In genomic region chr1:91227381-91228054, GRCm38 (mm10) we compare ENCODE assay signal across 13 mouse cellular contexts. TPM values are rescaled to one million over a fixed set of nuclear protein-coding genes. Genes with fewer than 3 reads are reported as not detected.
DNase-seq lines count a peak whose midpoint lies in the region; ATAC-seq and TF ChIP-seq lines count a peak whose summit lies in the region.
"Had no signal": no experiment of that assay in that cellular context is flagged by ENCODE, and none has a peak within 500 bp of the region (broad histone marks: within the 10 kb centered on the region; RNA-seq: fewer than 3 reads in every experiment).

No protein-coding gene starts in this region.

- H3K9me3 ChIP-seq in heart, embryonic 11.5 days (replicated peaks; ENCODE audit: control insufficient read depth, low read length) = no peaks in the 10 kb centered on the region
- H3K9me3 ChIP-seq in MEL (replicated peaks; ENCODE audit: insufficient read depth, low read length) = no peaks in the 10 kb centered on the region
- H3K9me3 ChIP-seq in embryonic facial prominence, embryonic 15.5 days (replicated peaks) = no peaks in the 10 kb centered on the region
- no peaks in the 10 kb centered on the region for H3K9me3 ChIP-seq in liver, embryonic 12.5 days (replicated peaks)
- no peaks in the 10 kb centered on the region for H3K9me3 ChIP-seq in forebrain, embryonic 12.5 days
- H3K9me3 ChIP-seq: hindbrain, embryonic 15.5 days had no signal

- H3K4me1 ChIP-seq in heart, embryonic 11.5 days (ENCODE audit: control insufficient read depth, insufficient read depth, low read length) = peaks cover 8% of the 10 kb centered on the region
- peaks cover 30 to 31% of the 10 kb centered on the region in 2 experiments for H3K4me1 ChIP-seq in MEL (ENCODE audit: control insufficient read depth in 1 of 2, insufficient read depth in 2 of 2, low read length in 2 of 2)
- H3K4me1 ChIP-seq in embryonic facial prominence, embryonic 15.5 days = peaks cover 12% of the 10 kb centered on the region
- H3K4me1 ChIP-seq in liver, embryonic 12.5 days = peaks cover 30% of the 10 kb centered on the region
- no peaks in the 10 kb centered on the region for H3K4me1 ChIP-seq in forebrain, embryonic 12.5 days
- H3K4me1 ChIP-seq: hindbrain, embryonic 15.5 days had no signal

- WGBS in heart, embryonic 11.5 days (ENCODE audit: insufficient replicate concordance) = 42% methylated on average over 15 of the region's 15 CpGs
- WGBS in embryonic facial prominence, embryonic 15.5 days = 28% methylated on average over 15 of the region's 15 CpGs
- WGBS in liver, embryonic 12.5 days (ENCODE audit: insufficient replicate concordance) = 46% methylated on average over 15 of the region's 15 CpGs
- 74% methylated on average over 15 of the region's 15 CpGs for WGBS in forebrain, embryonic 12.5 days

- no peak for ATAC-seq in heart, embryonic 11.5 days (replicated peaks; ENCODE audit: insufficient number of reproducible peaks, low FRiP score, low TSS enrichment)
- 0 out of 2 replicates have a peak, but pooled peaks have one; percentile 55 for ATAC-seq in embryonic facial prominence, embryonic 15.5 days (ENCODE audit: insufficient number of reproducible peaks, low FRiP score, low TSS enrichment, low read depth)
- peak; percentile 71 for ATAC-seq in liver, embryonic 12.5 days
- no peak for ATAC-seq in forebrain, embryonic 12.5 days (ENCODE audit: low FRiP score)

- 0 out of 2 replicates have a peak overlapping the region, but pooled peaks have one; percentile 39 for H3K9ac ChIP-seq in heart, embryonic 11.5 days (ENCODE audit: low read depth, low read length)
- peak overlapping the region; percentile 44 for H3K9ac ChIP-seq in MEL (ENCODE audit: control insufficient read depth, low read depth, low read length, poor library complexity, severe bottlenecking)
- no peak overlapping the region for H3K9ac ChIP-seq in embryonic facial prominence, embryonic 15.5 days
- H3K9ac ChIP-seq in liver, embryonic 12.5 days = peak overlapping the region; percentile 53; the same call in 1 of the 2 replicates
- no peak overlapping the region for H3K9ac ChIP-seq in forebrain, embryonic 12.5 days
- H3K9ac ChIP-seq: hindbrain, embryonic 15.5 days had no signal

- no peak overlapping the region for H3K4me2 ChIP-seq in heart, embryonic 11.5 days
- no peak overlapping the region for H3K4me2 ChIP-seq in embryonic facial prominence, embryonic 15.5 days (replicated peaks)
- H3K4me2 ChIP-seq in liver, embryonic 12.5 days = peak overlapping the region; percentile 44
- no peak overlapping the region for H3K4me2 ChIP-seq in forebrain, embryonic 12.5 days
- H3K4me2 ChIP-seq: hindbrain, embryonic 15.5 days had no signal

- DNase-seq in heart, adult 8-10 months (ENCODE audit: low spot score) = no peak
- peak; percentile 46 for DNase-seq in MEL (ENCODE audit: low read depth, low spot score)
- no peak for DNase-seq in layer of hippocampus, postnatal 10 days (ENCODE audit: low spot score in 2 of 2)
- DNase-seq in thymus, adult 18-20 months = no peak
- DNase-seq: adrenal gland, adult 8-10 months; gastrocnemius, postnatal 10 days; left cerebral cortex, postnatal 4 days had no signal

- no peak for TF ChIP-seq POLR2A in MEL (IDR thresholded peaks at IDR 0.05; ENCODE audit: control insufficient read depth in 1 of 2, insufficient read depth in 1 of 2, low read depth in 1 of 2, low read length in 2 of 2, poor library complexity in 1 of 2)

- TF ChIP-seq CTCF in MEL (IDR thresholded peaks at IDR 0.05 in 2 of 3, conservative IDR thresholded peaks at IDR 0.05 in 1 of 3; ENCODE audit: control insufficient read depth in 1 of 3, insufficient read depth in 1 of 3, low read depth in 2 of 3, low read length in 3 of 3, poor library complexity in 1 of 3, severe bottlenecking in 1 of 3) = no peak

- H3K27me3 ChIP-seq in heart, embryonic 11.5 days (ENCODE audit: control insufficient read depth, insufficient read depth, low read length) = no peaks in the 10 kb centered on the region
- no peaks in the 10 kb centered on the region for H3K27me3 ChIP-seq in MEL (ENCODE audit: control insufficient read depth in 1 of 2, insufficient read depth in 2 of 2, low read length in 2 of 2)
- H3K27me3 ChIP-seq in embryonic facial prominence, embryonic 15.5 days = no peaks in the 10 kb centered on the region
- no peaks in the 10 kb centered on the region for H3K27me3 ChIP-seq in liver, embryonic 12.5 days (replicated peaks)
- H3K27me3 ChIP-seq in forebrain, embryonic 12.5 days = no peaks in the 10 kb centered on the region
- H3K27me3 ChIP-seq: hindbrain, embryonic 15.5 days had no signal

- peak; percentile 65 to 72 for TF ChIP-seq EP300 in MEL (IDR thresholded peaks at IDR 0.05; ENCODE audit: low read depth in 1 of 2, low read length in 2 of 2)

- H3K79me2 ChIP-seq in MEL (ENCODE audit: control insufficient read depth, insufficient read depth, low read length, poor library complexity) = no peaks in the 10 kb centered on the region

- no peaks in the 10 kb centered on the region for H3K36me3 ChIP-seq in heart, embryonic 11.5 days (ENCODE audit: control insufficient read depth, insufficient read depth, low read length)
- peaks cover 0 to 22% of the 10 kb centered on the region in 2 experiments; a peak in 2 of 4 replicates for H3K36me3 ChIP-seq in MEL (ENCODE audit: control insufficient read depth in 1 of 2, insufficient read depth in 2 of 2, low read length in 2 of 2)
- no peaks in the 10 kb centered on the region for H3K36me3 ChIP-seq in embryonic facial prominence, embryonic 15.5 days
- H3K36me3 ChIP-seq in liver, embryonic 12.5 days = no peaks in the 10 kb centered on the region
- H3K36me3 ChIP-seq in forebrain, embryonic 12.5 days (replicated peaks) = no peaks in the 10 kb centered on the region
- H3K36me3 ChIP-seq: hindbrain, embryonic 15.5 days had no signal

- peak overlapping the region; percentile 59 for H3K27ac ChIP-seq in heart, embryonic 11.5 days (ENCODE audit: low read depth, low read length)
- H3K27ac ChIP-seq in MEL (ENCODE audit: control insufficient read depth, low read depth, low read length) = peak overlapping the region; percentile 24
- peak overlapping the region; percentile 75 for H3K27ac ChIP-seq in embryonic facial prominence, embryonic 15.5 days (replicated peaks)
- peak overlapping the region; percentile 69 for H3K27ac ChIP-seq in liver, embryonic 12.5 days
- H3K27ac ChIP-seq in forebrain, embryonic 12.5 days = no peak overlapping the region
- H3K27ac ChIP-seq: hindbrain, embryonic 15.5 days had no signal

- no peak for TF ChIP-seq RAD21 in MEL (IDR thresholded peaks at IDR 0.05; ENCODE audit: low read depth, low read length)

- no peak overlapping the region for H3K4me3 ChIP-seq in heart, embryonic 11.5 days (ENCODE audit: low read depth, low read length)
- H3K4me3 ChIP-seq in MEL (ENCODE audit: control insufficient read depth in 1 of 2, insufficient read depth in 1 of 2, low read depth in 2 of 2, low read length in 2 of 2) = peak overlapping the region; percentile 7 to 33
- H3K4me3 ChIP-seq in embryonic facial prominence, embryonic 15.5 days (replicated peaks) = no peak overlapping the region
- no peak overlapping the region for H3K4me3 ChIP-seq in liver, embryonic 12.5 days
- H3K4me3 ChIP-seq in forebrain, embryonic 12.5 days (replicated peaks) = no peak overlapping the region
- H3K4me3 ChIP-seq: hindbrain, embryonic 15.5 days; megakaryocyte, embryonic 14.5 days had no signal

TF ChIP-seq in MEL, 35 proteins besides CTCF, POLR2A, EP300 and RAD21 (continues in another document):
- TF ChIP-seq MAX (IDR thresholded peaks at IDR 0.05; ENCODE audit: low read length) (no peak), CHD2 (IDR thresholded peaks at IDR 0.05; ENCODE audit: low read length) (no peak), ELF1 (IDR thresholded peaks at IDR 0.05; ENCODE audit: low read depth, low read length) (peak; percentile 62), GATA1 (IDR thresholded peaks at IDR 0.05; ENCODE audit: low read depth, low read length) (peak; percentile 81), NRF1 (IDR thresholded peaks at IDR 0.05; ENCODE audit: insufficient read depth, low read depth, low read length, poor library complexity, severe bottlenecking) (no peak), ZC3H11A (IDR thresholded peaks at IDR 0.05; ENCODE audit: low read depth, low read length) (no peak), SMC3 (IDR thresholded peaks at IDR 0.05; ENCODE audit: low read depth, low read length) (no peak), MYB (IDR thresholded peaks at IDR 0.05; ENCODE audit: low read depth, low read length) (peak; percentile 38; the same call in 1 of the 2 replicates), RCOR1 (IDR thresholded peaks at IDR 0.05; ENCODE audit: low read depth, low read length) (peak; percentile 24; the same call in 1 of the 2 replicates), ZMIZ1 (IDR thresholded peaks at IDR 0.05; ENCODE audit: low read depth, low read length) (peak; percentile 41; the same call in 1 of the 2 replicates), MYC (IDR thresholded peaks at IDR 0.05; ENCODE audit: low read depth, low read length) (no peak), KAT2A (conservative IDR thresholded peaks at IDR 0.05; ENCODE audit: low read depth, low read length) (no peak), ETS1 (IDR thresholded peaks at IDR 0.05; ENCODE audit: low read depth, low read length) (peak; percentile 64)

RNA-seq across cellular contexts. Expression of gene Ube2f, which starts 22.6 kb away (rescaled TPM):
- 71.6 and 75.7 TPM in 2 replicates for polyA plus RNA-seq in heart, embryonic 11.5 days (2014; fragmentation: Nextera tagmentation; extraction: Ambion mirVana)
- 10 to 100 TPM; 39.6 to 52.2 (median 45.2) TPM for total RNA-seq in heart, adult 8-10 months (2022)
- total RNA-seq in MEL (2012; rRNA removed) = 50.0 and 57.4 TPM in 2 replicates
- 10 to 100 TPM in 1 of 2 experiments, not detected in 1; 71.3 TPM for polyA plus RNA-seq in MEL (2012; ENCODE audit: insufficient read depth in 1 of 2, insufficient read length in 2 of 2, low read depth in 1 of 2, low replicate concordance in 2 of 2, missing spikeins in 1 of 2)
- 67.0 and 67.6 TPM in 2 replicates for polyA plus RNA-seq in embryonic facial prominence, embryonic 15.5 days (2015; fragmentation: Nextera tagmentation; extraction: Ambion mirVana)
- polyA plus RNA-seq in liver, embryonic 12.5 days (2016; fragmentation: Nextera tagmentation; extraction: Ambion mirVana) = 71.6 and 73.4 TPM in 2 replicates
- total RNA-seq in layer of hippocampus, postnatal 10 days (2021) = 10 to 100 TPM; 49.6 to 55.2 TPM
- 75.9 and 78.9 TPM in 2 replicates for polyA plus RNA-seq in forebrain, embryonic 12.5 days (2016; fragmentation: Nextera tagmentation; extraction: Ambion mirVana)

RNA-seq across cellular contexts. Expression of gene Ramp1, which starts 47.9 kb away (rescaled TPM):
- 23.5 and 28.2 TPM in 2 replicates for polyA plus RNA-seq in heart, embryonic 11.5 days (2014; fragmentation: Nextera tagmentation; extraction: Ambion mirVana)
- total RNA-seq in heart, adult 8-10 months (2022) = 1 to 10 TPM; 3.4 to 5.1 (median 4.5) TPM
- total RNA-seq in MEL (2012; rRNA removed) = 2.6 and 5.6 TPM in 2 replicates
- 1 to 10 TPM in 1 of 2 experiments, not detected in 1; 4.1 TPM for polyA plus RNA-seq in MEL (2012; ENCODE audit: insufficient read depth in 1 of 2, insufficient read length in 2 of 2, low read depth in 1 of 2, low replicate concordance in 2 of 2, missing spikeins in 1 of 2)
- polyA plus RNA-seq in embryonic facial prominence, embryonic 15.5 days (2015; fragmentation: Nextera tagmentation; extraction: Ambion mirVana) = 21.4 and 25.0 TPM in 2 replicates
- polyA plus RNA-seq in liver, embryonic 12.5 days (2016; fragmentation: Nextera tagmentation; extraction: Ambion mirVana) = 4.0 and 4.4 TPM in 2 replicates
- total RNA-seq in layer of hippocampus, postnatal 10 days (2021) = 10 to 100 TPM; 37.4 to 43.2 TPM
- polyA plus RNA-seq in forebrain, embryonic 12.5 days (2016; fragmentation: Nextera tagmentation; extraction: Ambion mirVana) = 0.10 and 0.26 TPM in 2 replicates

Comparison
In these comparisons a context has a peak if more than half of its experiments do, and no peak if none do; other contexts are left out.
1. ATAC-seq: peak in embryonic facial prominence, embryonic 15.5 days (single experiment) and liver, embryonic 12.5 days (single experiment); none in heart, embryonic 11.5 days (single experiment) and forebrain, embryonic 12.5 days (single experiment).
2. H3K4me3 ChIP-seq: peak in MEL (2 of 2); none in heart, embryonic 11.5 days (single experiment), embryonic facial prominence, embryonic 15.5 days (single experiment), liver, embryonic 12.5 days (single experiment) and forebrain, embryonic 12.5 days (single experiment).
3. H3K9ac ChIP-seq: peak in heart, embryonic 11.5 days (single experiment), MEL (single experiment) and liver, embryonic 12.5 days (single experiment); none in embryonic facial prominence, embryonic 15.5 days (single experiment) and forebrain, embryonic 12.5 days (single experiment).